Mouse (Mus musculus) thymus, adult 2 months (tissue): Measurements from ENCODE around the gene Prepl.

ENCODE experiments used
- CTCF ChIP-seq: fragments of 200-500 bp; IDR thresholded peaks from 2 replicates; pipeline ENCODE4 v1.5.1; 2012; ENCODE audit warnings: mild to moderate bottlenecking, control low read depth, low read length, moderate library complexity, borderline replicate concordance; ENCODE audit not compliant: control insufficient read depth, poor library complexity, insufficient read depth; ENCODE audit errors: extremely low read depth
- POLR2A ChIP-seq: fragments of 200-500 bp; IDR thresholded peaks from 2 replicates; pipeline ENCODE4 v1.6.1; 2012; ENCODE audit warnings: mild to moderate bottlenecking, low read length, control low read depth, moderate library complexity; ENCODE audit not compliant: control insufficient read depth, poor library complexity, insufficient read depth; ENCODE audit errors: extremely low read depth

GRCm38 (mm10) chr17:85088401-85088800, 1.6 kb downstream of the Prepl start:
- TF ChIP-seq POLR2A, result no peak
- TF ChIP-seq CTCF, result no peak
